Mouse (Mus musculus): ENCODE measurements at regions not wholly inside any gene's neighbourhood (a gene's known extent, or its start where the extent isn't known, plus 50 kb on each side); places are given as distances from the start of the nearest gene placed in this dataset.

DNA sequence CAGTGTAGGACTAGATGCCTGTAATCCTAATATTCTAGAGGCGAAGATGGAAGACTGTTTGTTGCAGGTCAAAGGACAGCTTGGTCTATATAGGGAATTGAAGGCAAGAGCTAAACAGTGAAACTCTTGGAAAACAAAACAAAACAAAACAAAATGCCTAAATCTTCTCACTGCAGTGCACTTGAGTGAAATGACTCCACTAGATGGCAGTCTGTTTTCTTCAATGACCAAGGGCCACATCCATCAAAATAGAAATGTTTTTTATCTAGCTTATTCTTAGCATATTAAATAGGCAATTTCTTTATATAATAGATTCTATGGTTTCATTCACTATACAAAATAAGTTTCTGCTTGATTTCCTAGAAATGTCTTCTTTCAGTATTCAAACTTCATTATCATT, 279.7 kb downstream of the Tex13c3 start:
- no peak for DNase-seq (ENCODE audit: low read depth in 1 of 2, low spot score in 2 of 2)

DNA sequence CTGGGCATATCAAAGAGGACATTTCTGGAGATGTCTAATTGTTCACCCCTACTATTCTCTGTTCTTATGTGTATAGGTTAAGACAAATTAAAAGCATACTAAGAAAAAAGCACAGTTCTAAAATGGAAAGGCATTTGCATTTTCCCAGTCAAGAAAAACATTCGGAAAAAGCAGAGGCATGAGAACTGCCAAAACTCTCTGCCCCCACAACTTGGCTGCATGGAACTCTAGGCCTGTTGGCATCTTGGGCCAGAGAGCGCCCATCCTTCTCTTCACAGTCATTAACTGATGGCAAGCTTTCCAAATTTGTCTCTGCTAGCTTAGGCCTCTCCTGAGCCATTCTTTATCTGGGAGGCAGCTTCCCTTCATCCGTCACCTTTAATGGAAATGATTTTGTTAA, 281.6 kb downstream of the Tex13c3 start:
- DNase-seq (ENCODE audit: low read depth in 1 of 2, low spot score in 2 of 2): no peak

- no peak for DNase-seq (ENCODE audit: low read depth in 1 of 2, low spot score in 2 of 2)
Measured at GRCm38 (mm10) chrX:19168983-19169382, 312.1 kb downstream of the Tex13c3 start.

DNA sequence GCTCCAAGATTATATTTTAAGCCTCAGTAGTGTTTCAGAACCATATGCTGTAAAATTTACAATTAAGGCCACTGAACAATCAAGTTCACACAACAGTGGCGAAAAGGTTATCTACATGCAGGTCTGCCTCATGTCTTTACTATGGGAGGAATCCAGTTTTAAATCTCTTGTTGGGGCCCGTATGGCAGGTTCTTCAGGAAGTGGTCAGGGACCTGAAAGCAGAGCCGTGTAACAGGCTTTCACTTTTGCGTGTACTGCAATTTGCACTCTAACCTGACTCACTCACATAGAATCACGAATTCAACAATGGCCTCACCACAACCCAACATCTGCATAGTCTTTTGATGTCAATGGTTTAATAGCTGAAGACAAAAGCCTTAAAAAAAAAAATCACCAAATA, 312.6 kb downstream of the Tex13c3 start:
- no peak for DNase-seq (ENCODE audit: low read depth in 1 of 2, low spot score in 2 of 2)

DNA sequence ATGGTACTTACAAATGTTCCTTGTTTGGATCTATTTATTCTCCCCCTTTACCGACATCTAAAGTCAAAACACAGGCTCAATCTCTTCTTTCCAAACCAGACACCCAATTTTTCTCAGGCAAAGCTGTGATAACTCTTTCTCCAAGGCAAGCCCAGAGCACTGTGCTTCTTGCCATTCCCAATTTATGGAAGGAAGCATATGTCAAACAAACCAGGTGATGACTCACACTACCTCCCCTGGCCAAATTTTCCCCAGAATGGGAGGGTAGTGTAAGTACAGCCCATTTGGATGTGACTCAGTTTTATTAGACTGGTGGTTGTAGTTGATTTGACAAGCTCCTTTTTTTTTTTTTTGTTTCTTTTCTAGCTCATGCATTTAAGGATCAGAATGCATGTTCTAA, 313.0 kb downstream of the Tex13c3 start:
- no peak for DNase-seq (ENCODE audit: low read depth in 1 of 2, low spot score in 2 of 2)

GRCm38 (mm10) chrX:19167121-19167853, 313.8 kb downstream of the Tex13c3 start:
- no peak for DNase-seq (ENCODE audit: low read depth in 1 of 2, low spot score in 2 of 2)

- DNase-seq (ENCODE audit: low read depth in 1 of 2, low spot score in 2 of 2): no peak
Measured at GRCm38 (mm10) chrX:19165891-19166644, 315.1 kb downstream of the Tex13c3 start.

GRCm38 (mm10) chrX:19164151-19164550, 317.0 kb downstream of the Tex13c3 start:
- no peak for DNase-seq (ENCODE audit: low read depth in 1 of 2, low spot score in 2 of 2)

DNA sequence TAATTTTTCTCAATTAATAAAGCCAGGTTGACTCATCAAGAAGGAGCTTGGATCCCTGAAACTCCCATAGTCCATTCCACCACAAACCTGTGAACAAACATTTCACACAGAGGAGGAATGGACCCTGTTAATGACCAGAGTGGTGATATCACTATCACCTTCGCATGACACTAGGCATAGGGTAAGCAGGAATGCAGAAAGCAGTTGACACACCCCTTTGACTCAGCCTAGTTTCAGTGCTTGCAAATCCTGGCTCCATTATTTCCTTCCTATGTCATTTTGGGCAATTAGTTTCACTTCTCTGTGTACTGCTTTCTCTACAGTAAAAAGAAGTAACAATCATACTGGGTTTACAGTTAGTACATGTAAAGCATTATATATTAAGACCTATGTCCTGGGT, 318.2 kb downstream of the Tex13c3 start:
- DNase-seq (ENCODE audit: low read depth in 1 of 2, low spot score in 2 of 2): no peak

DNA sequence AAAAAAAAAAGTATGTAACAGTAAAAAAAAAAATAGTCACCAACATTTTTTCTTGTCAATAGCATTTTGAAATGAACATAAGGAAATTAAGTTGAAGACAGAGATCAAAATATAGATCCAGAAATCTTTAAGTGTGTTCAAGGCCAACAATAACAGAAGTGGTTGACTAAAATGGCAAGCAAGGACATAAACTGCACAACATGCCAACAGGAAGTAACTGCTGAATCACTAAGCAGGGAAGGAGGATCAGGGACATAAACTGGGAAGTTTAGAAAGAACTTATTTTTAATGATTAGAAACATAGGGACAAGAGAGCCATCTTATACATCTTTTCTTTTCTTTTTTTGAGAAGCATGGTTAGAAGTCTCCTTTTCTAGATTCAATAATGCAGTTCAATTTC, 318.8 kb downstream of the Tex13c3 start:
- no peak for DNase-seq (ENCODE audit: low read depth in 1 of 2, low spot score in 2 of 2)

DNA sequence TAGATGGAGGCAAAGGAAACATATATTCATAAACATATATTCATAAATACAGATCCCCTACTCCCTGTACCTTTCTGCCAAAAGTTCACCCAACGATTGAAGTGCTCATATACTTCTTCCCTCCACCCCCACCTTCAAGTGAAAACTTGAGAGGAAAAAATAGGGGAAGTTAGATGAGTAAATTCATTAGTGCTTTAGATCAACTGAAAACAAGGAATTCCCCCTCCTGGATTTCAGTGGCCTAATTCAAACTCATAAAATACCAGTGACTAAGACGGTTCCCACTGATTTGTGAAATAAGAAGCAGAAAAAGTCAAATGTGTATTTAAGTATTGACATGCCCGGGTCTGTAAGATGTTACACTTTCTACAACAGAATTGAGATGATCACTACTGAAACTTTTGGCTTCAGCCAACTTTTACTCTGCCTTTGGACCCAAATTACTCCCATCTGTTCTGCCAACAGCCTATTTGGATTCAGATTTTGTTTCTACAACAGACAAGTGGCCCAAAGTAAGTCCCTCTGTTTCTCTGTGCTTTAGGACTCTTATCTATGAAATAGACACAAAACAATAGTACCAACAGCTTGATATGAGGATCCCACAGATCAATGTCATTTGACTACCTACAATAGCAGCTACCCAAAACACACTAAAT, 320.7 kb downstream of the Tex13c3 start:
- no peak for DNase-seq (ENCODE audit: low read depth in 1 of 2, low spot score in 2 of 2)

- DNase-seq (ENCODE audit: low read depth in 1 of 2, low spot score in 2 of 2): no peak
Measured at GRCm38 (mm10) chrX:19157464-19158203, 323.5 kb downstream of the Tex13c3 start.

DNA sequence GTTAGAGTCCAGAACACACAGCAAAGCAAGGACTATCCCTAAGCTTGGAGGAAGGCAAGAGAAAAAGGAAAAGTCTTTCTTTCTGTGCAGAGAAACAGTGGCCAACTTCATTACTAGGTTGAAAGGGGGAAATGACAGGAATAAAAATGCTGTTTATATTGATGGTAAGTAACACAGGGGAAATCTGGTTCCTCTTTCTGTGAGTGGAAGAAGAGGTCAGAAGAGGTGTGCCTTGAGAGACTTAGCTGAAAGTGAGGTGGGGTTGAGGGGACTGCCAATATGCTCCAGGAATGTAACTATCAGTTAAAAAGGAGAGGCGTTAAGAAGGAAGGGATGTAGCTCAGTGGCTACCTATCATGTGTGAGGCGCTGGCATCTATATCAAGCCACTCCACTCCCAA, 327.5 kb downstream of the Tex13c3 start:
- no peak for DNase-seq (ENCODE audit: low read depth in 1 of 2, low spot score in 2 of 2)

DNA sequence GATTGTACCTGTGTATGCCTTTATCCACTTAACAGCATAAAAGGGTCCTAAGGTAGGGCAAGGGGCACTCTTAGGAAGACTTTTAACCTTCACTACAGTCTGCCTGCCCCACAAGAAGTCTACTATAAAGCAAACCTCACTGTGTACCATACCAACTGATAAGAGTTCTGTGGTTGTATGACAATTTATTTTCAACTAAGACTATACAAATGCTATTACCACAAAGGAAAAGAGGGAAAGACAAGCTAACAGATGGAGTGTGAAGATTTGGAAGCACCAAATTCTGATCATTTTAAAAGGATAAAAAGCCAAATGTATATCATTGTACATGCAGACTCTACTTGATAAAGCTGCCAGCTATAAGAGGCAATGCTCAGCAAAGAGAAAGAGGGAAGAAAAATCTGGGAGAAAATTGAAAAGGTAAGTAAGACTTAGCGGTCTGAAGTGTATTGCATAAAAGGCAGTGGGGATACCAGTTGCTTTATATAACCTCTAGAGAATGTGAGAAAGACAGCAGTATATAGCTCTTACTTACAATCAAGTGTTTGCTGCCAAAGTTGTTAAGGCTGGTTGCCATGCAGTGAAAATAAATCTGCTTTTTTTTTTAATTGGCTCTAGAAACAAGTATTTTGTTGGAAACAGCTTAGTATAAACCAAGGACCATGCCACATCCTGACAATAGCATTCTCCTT, 328.8 kb downstream of the Tex13c3 start:
- DNase-seq (ENCODE audit: low read depth in 1 of 2, low spot score in 2 of 2): no peak

DNA sequence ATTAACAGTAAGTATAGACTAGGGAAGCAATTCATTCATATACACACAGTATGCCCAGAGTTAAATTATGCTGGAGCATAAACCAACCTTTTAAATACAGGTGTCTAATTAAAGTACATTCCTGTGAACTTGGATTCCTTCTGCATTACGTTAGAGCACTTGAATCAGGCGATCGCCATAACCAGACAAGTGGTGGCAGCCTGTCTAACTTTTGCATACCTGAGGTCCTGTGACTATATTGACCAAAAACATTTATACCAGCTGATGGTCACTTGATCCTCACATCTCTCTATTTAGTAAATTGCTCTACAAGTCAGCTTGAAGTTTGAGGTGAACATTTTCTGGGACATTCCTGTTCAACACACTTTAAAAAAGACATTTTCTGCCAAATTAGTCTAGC, 330.5 kb downstream of the Tex13c3 start:
- no peak for DNase-seq (ENCODE audit: low read depth in 1 of 2, low spot score in 2 of 2)

- DNase-seq (ENCODE audit: low read depth in 1 of 2, low spot score in 2 of 2): no peak
Measured at GRCm38 (mm10) chrX:19148672-19149071, 332.4 kb downstream of the Tex13c3 start.

DNA sequence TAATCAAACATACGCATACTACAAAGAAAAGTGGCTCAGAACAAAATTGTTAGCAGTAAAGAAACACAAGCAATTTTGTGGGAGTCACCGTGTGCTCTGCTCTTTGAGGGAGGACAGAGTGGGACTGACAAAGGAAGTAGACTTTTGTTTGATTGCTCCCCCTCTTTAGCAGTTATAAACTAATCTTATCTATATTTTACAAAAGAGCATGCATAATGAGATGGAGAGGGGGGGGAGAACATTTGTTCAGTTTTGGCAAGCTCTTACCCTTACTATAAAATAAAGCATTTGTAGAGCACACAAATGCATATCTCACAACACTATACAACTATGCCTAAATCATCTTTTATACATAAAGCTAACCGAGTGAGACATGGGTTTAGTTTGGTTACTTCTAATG, 332.9 kb downstream of the Tex13c3 start:
- no peak for DNase-seq (ENCODE audit: low read depth in 1 of 2, low spot score in 2 of 2)

GRCm38 (mm10) chrX:19112753-19113152, 368.4 kb downstream of the Tex13c3 start:
- DNase-seq (ENCODE audit: low read depth in 1 of 2, low spot score in 2 of 2): no peak

- no peak for DNase-seq (ENCODE audit: low read depth in 1 of 2, low spot score in 2 of 2)
Measured at GRCm38 (mm10) chrX:19102911-19103310, 378.2 kb downstream of the Tex13c3 start.

DNA sequence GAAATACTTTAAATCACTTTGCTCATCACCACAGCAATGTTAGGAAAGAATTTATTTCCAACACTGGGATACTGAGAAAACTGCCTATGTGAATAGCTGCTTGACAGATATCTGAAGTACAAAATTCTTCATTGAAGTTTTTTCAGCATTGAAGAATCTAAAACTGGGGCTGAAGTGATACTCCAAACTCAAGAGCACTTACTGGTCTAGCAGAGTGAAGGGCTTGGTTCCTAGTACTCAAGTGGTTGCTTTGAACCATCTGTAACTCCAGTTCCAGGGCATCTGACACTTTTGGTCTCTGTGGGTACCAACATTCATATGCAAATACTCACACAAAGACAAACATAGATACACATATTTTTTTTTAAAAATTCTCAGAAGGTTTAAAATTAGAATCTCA, 385.2 kb downstream of the Tex13c3 start:
- no peak for DNase-seq (ENCODE audit: low read depth in 1 of 2, low spot score in 2 of 2)

- no peak for DNase-seq (ENCODE audit: low read depth in 1 of 2, low spot score in 2 of 2)
Measured at GRCm38 (mm10) chrX:19084435-19084834, 396.7 kb downstream of the Tex13c3 start.
